In genomic region chr1:43827002-43827762, GRCm38 (mm10) we compare ENCODE assay signal across 8 mouse cellular contexts. TPM values are rescaled to one million over a fixed set of nuclear protein-coding genes. Genes with fewer than 3 reads are reported as not detected.
DNase-seq lines count a peak whose midpoint lies in the region; ATAC-seq and TF ChIP-seq lines count a peak whose summit lies in the region.

No protein-coding gene starts in this region.

- H3K4me2 ChIP-seq in CH12.LX (ENCODE audit: insufficient read depth, low read depth, poor library complexity, severe bottlenecking), result peak overlapping the region; percentile 57
- peak overlapping the region; percentile 95 for H3K4me2 ChIP-seq in embryonic facial prominence, embryonic 12.5 days (replicated peaks)
- H3K4me2 ChIP-seq in limb, embryonic 14.5 days (replicated peaks; ENCODE audit: low read depth, low read length, severe bottlenecking), result peak overlapping the region; percentile 93
- peak overlapping the region; percentile 96 for H3K4me2 ChIP-seq in midbrain, embryonic 13.5 days (replicated peaks)

- peak overlapping the region; percentile 91 for H3K9ac ChIP-seq in CH12.LX (ENCODE audit: insufficient read depth, low read depth)
- peak overlapping the region; percentile 75 for H3K9ac ChIP-seq in embryonic facial prominence, embryonic 12.5 days
- peak overlapping the region; percentile 86 for H3K9ac ChIP-seq in limb, embryonic 14.5 days (ENCODE audit: low read depth, low read length, severe bottlenecking)
- H3K9ac ChIP-seq in midbrain, embryonic 13.5 days (replicated peaks), result peak overlapping the region; percentile 89

- dilution Hi-C loops in CH12.LX (cut with MboI; ENCODE audit: extremely low pct_ligation_motif_present, extremely low pct_unique_long_range_greater_than_20kb, low sequenced_read_pairs), result no loop called here

- no peak for TF ChIP-seq CTCF in CH12.LX (conservative IDR thresholded peaks at IDR 0.05 in 1 of 2, IDR thresholded peaks at IDR 0.05 in 1 of 2; ENCODE audit: low read depth in 2 of 2, low read length in 2 of 2)

- peaks cover 2% of the 10 kb centered on the region; the same call in 1 of the 2 replicates for H3K79me2 ChIP-seq in CH12.LX (replicated peaks; ENCODE audit: control insufficient read depth, extremely low read depth, insufficient read depth, poor library complexity, severe bottlenecking)

- TF ChIP-seq EP300 in CH12.LX (IDR thresholded peaks at IDR 0.05; ENCODE audit: low read length), result no peak

- H3K9me3 ChIP-seq in CH12.LX (replicated peaks; ENCODE audit: low read length), result no peaks in the 10 kb centered on the region
- no peaks in the 10 kb centered on the region for H3K9me3 ChIP-seq in embryonic facial prominence, embryonic 12.5 days
- H3K9me3 ChIP-seq in hindbrain, embryonic 10.5 days, result no peaks in the 10 kb centered on the region
- no peaks in the 10 kb centered on the region for H3K9me3 ChIP-seq in limb, embryonic 14.5 days (ENCODE audit: control insufficient read depth, low read length)
- H3K9me3 ChIP-seq in midbrain, embryonic 13.5 days, result no peaks in the 10 kb centered on the region

- peak overlapping the region; percentile 69 to 99 (median 98) for H3K4me3 ChIP-seq in CH12.LX (replicated peaks in 1 of 3; ENCODE audit: low read depth in 2 of 3, low read length in 2 of 3, poor library complexity in 1 of 3)
- H3K4me3 ChIP-seq in embryonic facial prominence, embryonic 12.5 days, result peak overlapping the region; percentile 77
- H3K4me3 ChIP-seq in hindbrain, embryonic 10.5 days, result peak overlapping the region; percentile 95
- H3K4me3 ChIP-seq in limb, embryonic 14.5 days (replicated peaks; ENCODE audit: low read length), result peak overlapping the region; percentile 89
- H3K4me3 ChIP-seq in midbrain, embryonic 13.5 days (replicated peaks), result peak overlapping the region; percentile 73

- H3K36me3 ChIP-seq in CH12.LX (replicated peaks in 1 of 2; ENCODE audit: control insufficient read depth in 1 of 2, insufficient read depth in 1 of 2, low read length in 1 of 2), result peaks cover 0 to 21% of the 10 kb centered on the region in 2 experiments
- no peaks in the 10 kb centered on the region for H3K36me3 ChIP-seq in embryonic facial prominence, embryonic 12.5 days
- peaks cover 16% of the 10 kb centered on the region; the same call in 1 of the 2 replicates for H3K36me3 ChIP-seq in hindbrain, embryonic 10.5 days
- H3K36me3 ChIP-seq in limb, embryonic 14.5 days (ENCODE audit: control insufficient read depth, insufficient read depth, low read length), result no peaks in the 10 kb centered on the region
- H3K36me3 ChIP-seq in midbrain, embryonic 13.5 days, result no peaks in the 10 kb centered on the region

- H3K4me1 ChIP-seq in CH12.LX (ENCODE audit: control insufficient read depth in 1 of 2, insufficient read depth in 2 of 2), result peaks cover 0 to 42% of the 10 kb centered on the region in 2 experiments; a peak in 2 of 4 replicates
- peaks cover 16% of the 10 kb centered on the region for H3K4me1 ChIP-seq in embryonic facial prominence, embryonic 12.5 days
- H3K4me1 ChIP-seq in hindbrain, embryonic 10.5 days (replicated peaks), result peaks cover 30% of the 10 kb centered on the region
- H3K4me1 ChIP-seq in limb, embryonic 14.5 days (ENCODE audit: control insufficient read depth, insufficient read depth, low read length), result peaks cover 15% of the 10 kb centered on the region
- peaks cover 29% of the 10 kb centered on the region for H3K4me1 ChIP-seq in midbrain, embryonic 13.5 days (replicated peaks)

- TF ChIP-seq RAD21 in CH12.LX (IDR thresholded peaks at IDR 0.05; ENCODE audit: low read depth, low read length), result no peak

- ATAC-seq in embryonic facial prominence, embryonic 12.5 days (ENCODE audit: insufficient number of reproducible peaks, insufficient read depth, low FRiP score, low TSS enrichment), result peak; percentile 75
- ATAC-seq in limb, embryonic 14.5 days (ENCODE audit: low FRiP score, low read depth), result peak; percentile 72
- ATAC-seq in midbrain, embryonic 13.5 days, result peak; percentile 78

- in situ Hi-C loops in CH12.LX (cut with MboI; ENCODE audit: low pct_ligation_motif_present, low pct_unique_long_range_greater_than_20kb, low sequenced_read_pairs), result no loop called here

- H3K27ac ChIP-seq in CH12.LX (ENCODE audit: insufficient read depth, low read depth), result peak overlapping the region; percentile 33
- peak overlapping the region; percentile 95 for H3K27ac ChIP-seq in embryonic facial prominence, embryonic 12.5 days
- peak overlapping the region; percentile 97 for H3K27ac ChIP-seq in hindbrain, embryonic 10.5 days
- H3K27ac ChIP-seq in limb, embryonic 14.5 days (replicated peaks; ENCODE audit: low read depth, low read length), result peak overlapping the region; percentile 88
- peak overlapping the region; percentile 94 for H3K27ac ChIP-seq in midbrain, embryonic 13.5 days

- peak; percentile 39 for DNase-seq in cerebellum, adult 11 months
- no peak for DNase-seq in cerebellum, postnatal 10 days
- DNase-seq in CH12.LX (ENCODE audit: extremely low read depth), result peak; percentile 42
- DNase-seq in hindbrain, embryonic 10.5 days (ENCODE audit: low spot score), result no peak
- peak; percentile 10 for DNase-seq in limb, embryonic 14.5 days (ENCODE audit: low spot score)
- peak; percentile 72 for DNase-seq in testis, postnatal 10 days (ENCODE audit: low spot score)

- peak; percentile 81; the same call in 1 of the 2 replicates for TF ChIP-seq POLR2A in CH12.LX (IDR thresholded peaks at IDR 0.05; ENCODE audit: low read depth, low read length)
- peak; percentile 97; the same call in 1 of the 2 replicates for TF ChIP-seq POLR2A in limb, embryonic 14.5 days (IDR thresholded peaks at IDR 0.05; ENCODE audit: borderline replicate concordance, extremely low read depth, insufficient read depth, insufficient read length)

- under 1% methylated on average over 67 of the region's 68 CpGs for whole genome bisulfite sequencing in embryonic facial prominence, embryonic 12.5 days
- WGBS in hindbrain, embryonic 10.5 days, result under 1% methylated on average over 68 of the region's 68 CpGs
- 1% methylated on average over 48 of the region's 68 CpGs for WGBS in limb, embryonic 14.5 days
- WGBS in midbrain, embryonic 13.5 days, result under 1% methylated on average over 68 of the region's 68 CpGs

- no peaks in the 10 kb centered on the region for H3K27me3 ChIP-seq in CH12.LX (replicated peaks)
- no peaks in the 10 kb centered on the region for H3K27me3 ChIP-seq in embryonic facial prominence, embryonic 12.5 days
- H3K27me3 ChIP-seq in hindbrain, embryonic 10.5 days (ENCODE audit: insufficient read depth, poor library complexity, severe bottlenecking), result no peaks in the 10 kb centered on the region
- H3K27me3 ChIP-seq in limb, embryonic 14.5 days (ENCODE audit: control insufficient read depth, insufficient read depth, low read length), result no peaks in the 10 kb centered on the region
- no peaks in the 10 kb centered on the region for H3K27me3 ChIP-seq in midbrain, embryonic 13.5 days

TF ChIP-seq in CH12.LX, 34 proteins besides CTCF, POLR2A, EP300 and RAD21:
- TF ChIP-seq TCF12 (IDR thresholded peaks at IDR 0.05; ENCODE audit: low read depth, low read length), result no peak
- no peak for TF ChIP-seq MAFK (IDR thresholded peaks at IDR 0.05; ENCODE audit: insufficient replicate concordance, low read length)
- TF ChIP-seq NELFE (IDR thresholded peaks at IDR 0.05; ENCODE audit: low read depth, low read length), result peak; percentile 30
- no peak for TF ChIP-seq ZC3H11A (IDR thresholded peaks at IDR 0.05; ENCODE audit: low read depth, low read length)
- no peak for TF ChIP-seq ETS1 (conservative IDR thresholded peaks at IDR 0.05; ENCODE audit: low read depth, low read length)
- TF ChIP-seq ZNF384 (IDR thresholded peaks at IDR 0.05; ENCODE audit: low read depth, low read length), result no peak
- TF ChIP-seq NRF1 (IDR thresholded peaks at IDR 0.05; ENCODE audit: low read depth, low read length), result no peak
- no peak for TF ChIP-seq IRF4 (IDR thresholded peaks at IDR 0.05; ENCODE audit: low read depth, low read length)
- TF ChIP-seq CHD1 (IDR thresholded peaks at IDR 0.05; ENCODE audit: low read depth, low read length), result no peak
- peak; percentile 39; the same call in 1 of the 2 replicates for TF ChIP-seq SIN3A (IDR thresholded peaks at IDR 0.05; ENCODE audit: low read length)
- TF ChIP-seq KAT2A (IDR thresholded peaks at IDR 0.05; ENCODE audit: insufficient replicate concordance, low read length), result no peak
- no peak for TF ChIP-seq JUND (conservative IDR thresholded peaks at IDR 0.05; ENCODE audit: low read depth, low read length)
- TF ChIP-seq MEF2A (IDR thresholded peaks at IDR 0.05; ENCODE audit: borderline replicate concordance, low read depth, low read length), result no peak
- TF ChIP-seq MYC (IDR thresholded peaks at IDR 0.05; ENCODE audit: low read depth, low read length), result no peak
- TF ChIP-seq E2F4 (IDR thresholded peaks at IDR 0.05; ENCODE audit: insufficient replicate concordance, low read depth, low read length), result no peak
- 0 out of 2 replicates have a peak, but pooled peaks have one; percentile 18 for TF ChIP-seq POLR2AphosphoS2 (IDR thresholded peaks at IDR 0.05; ENCODE audit: low read depth, low read length)
- TF ChIP-seq ZMIZ1 (IDR thresholded peaks at IDR 0.05; ENCODE audit: low read depth, low read length), result no peak; the same call in 1 of the 2 replicates
- no peak for TF ChIP-seq BHLHE40 (IDR thresholded peaks at IDR 0.05; ENCODE audit: low read depth, low read length)
- TF ChIP-seq SMC3 (IDR thresholded peaks at IDR 0.05; ENCODE audit: low read depth, low read length), result no peak
- peak; percentile 70 for TF ChIP-seq UBTF (IDR thresholded peaks at IDR 0.05; ENCODE audit: low read depth, low read length)
- no peak for TF ChIP-seq USF1 (IDR thresholded peaks at IDR 0.05; ENCODE audit: low read depth, low read length)
- no peak for TF ChIP-seq ELF1 (IDR thresholded peaks at IDR 0.05; ENCODE audit: low read depth, low read length)
- peak; percentile 81 for TF ChIP-seq MXI1 (IDR thresholded peaks at IDR 0.05; ENCODE audit: low read depth, low read length)
- TF ChIP-seq CHD2 (IDR thresholded peaks at IDR 0.05; ENCODE audit: low read length), result no peak
- TF ChIP-seq USF2 (conservative IDR thresholded peaks at IDR 0.05; ENCODE audit: low read depth, low read length), result no peak
- TF ChIP-seq MAX (IDR thresholded peaks at IDR 0.05; ENCODE audit: low read length), result no peak

RNA-seq across cellular contexts. Expression of gene Uxs1, which starts 0.4 kb away (rescaled TPM):
- total RNA-seq in CH12.LX (2012; rRNA removed) (18.4 and 21.4 TPM in 2 replicates), CH12.LX (2014; rRNA removed) (33.3 and 34.0 TPM in 2 replicates)
- 29.6 and 31.3 TPM in 2 replicates for polyA plus RNA-seq in CH12.LX (2012; ENCODE audit: insufficient read length, low read depth)
- polyA plus RNA-seq in embryonic facial prominence, embryonic 12.5 days (2016; fragmentation: Nextera tagmentation; extraction: Ambion mirVana), result 23.1 and 24.9 TPM in 2 replicates
- polyA plus RNA-seq in hindbrain, embryonic 10.5 days (2016; fragmentation: Nextera tagmentation; extraction: Ambion mirVana), result 19.3 and 19.4 TPM in 2 replicates
- 50.6 and 54.3 TPM in 2 replicates for polyA plus RNA-seq in limb, embryonic 14.5 days (2012; rRNA removed)
- polyA plus RNA-seq in limb, embryonic 14.5 days (2014; fragmentation: Nextera tagmentation; extraction: Ambion mirVana), result 31.6 and 33.9 TPM in 2 replicates
- 14.8 and 16.3 TPM in 2 replicates for polyA plus RNA-seq in midbrain, embryonic 13.5 days (2015; fragmentation: Nextera tagmentation; extraction: Ambion mirVana)

Comparison
In these comparisons a context has a peak if more than half of its experiments do, and no peak if none do; other contexts are left out.
1. DNase-seq: peak in cerebellum, adult 11 months (single experiment), CH12.LX (single experiment), limb, embryonic 14.5 days (single experiment) and testis, postnatal 10 days (single experiment); none in cerebellum, postnatal 10 days (0 of 2) and hindbrain, embryonic 10.5 days (single experiment).
2. H3K27ac ChIP-seq: peak in every context shown above with its lines; median percentile 97 in hindbrain, embryonic 10.5 days; 95 in embryonic facial prominence, embryonic 12.5 days; 94 in midbrain, embryonic 13.5 days; 88 in limb, embryonic 14.5 days; 33 in CH12.LX.
3. Peak in every context shown above with its lines, with median percentiles within 50 percentile points of each other: H3K4me2 ChIP-seq, H3K4me3 ChIP-seq, H3K9ac ChIP-seq and ATAC-seq.